Mouse (Mus musculus) midbrain, embryonic 11.5 days (tissue): ENCODE measurements around the gene Timm13. TPM values are rescaled to one million over a fixed set of nuclear protein-coding genes. Genes with fewer than 3 reads are reported as not detected.

Experiments
- polyA plus RNA-seq: library from polyadenylated mRNA; unstranded; fragments of >200 nt; fragmentation: Nextera tagmentation; extraction: Ambion mirVana; gene quantifications from 2 replicates; pipeline ENCODE4 v1.2.1, GENCODE M21; 2014

Gene Timm13
- polyA plus RNA-seq, 1 experiment from 2014 or later: 347 TPM

Other genes starting within 250 kb of the Timm13 start
- gene Btbd2, start 243.9 kb downstream of the Timm13 start, polyA plus RNA-seq: 43.8 and 51.7 TPM in 2 replicates
- 42.0 and 49.4 TPM in 2 replicates for gene Mknk2, start 222.9 kb downstream of the Timm13 start, polyA plus RNA-seq
- gene Mob3a, start 199.0 kb downstream of the Timm13 start, polyA plus RNA-seq: 50.2 and 52.7 TPM in 2 replicates
- 6.7 and 6.9 TPM in 2 replicates for gene Izumo4, start 198.8 kb downstream of the Timm13 start, polyA plus RNA-seq
- gene Ap3d1, start 158.7 kb downstream of the Timm13 start, polyA plus RNA-seq: 63.2 and 68.4 TPM in 2 replicates
- gene Dot1l, start 145.8 kb downstream of the Timm13 start, polyA plus RNA-seq: 15.4 and 18.8 TPM in 2 replicates
- gene Sf3a2, start 102.8 kb downstream of the Timm13 start, polyA plus RNA-seq: 92.2 and 104 TPM in 2 replicates
- gene Plekhj1, start 102.3 kb downstream of the Timm13 start, polyA plus RNA-seq: 138 and 151 TPM in 2 replicates
- gene Amh, start 95.7 kb downstream of the Timm13 start, polyA plus RNA-seq: not detected in 2 replicates
- 0.38 and 0.80 TPM in 2 replicates for gene Jsrp1, start 87.5 kb downstream of the Timm13 start, polyA plus RNA-seq
- 1,723 and 1,824 TPM in 2 replicates for gene Oaz1, start 74.3 kb downstream of the Timm13 start, polyA plus RNA-seq
- gene Lingo3, start 56.9 kb downstream of the Timm13 start, polyA plus RNA-seq: 0.23 and 0.55 TPM in 2 replicates
- gene Lsm7, start 45.8 kb downstream of the Timm13 start, polyA plus RNA-seq: 248 and 290 TPM in 2 replicates
- gene Sppl2b, start 45.7 kb downstream of the Timm13 start, polyA plus RNA-seq: 19.7 and 24.0 TPM in 2 replicates
- gene Tmprss9, start 29.1 kb downstream of the Timm13 start, polyA plus RNA-seq: not detected in 2 replicates
- gene Lmnb2, start 17.3 kb upstream of the Timm13 start, polyA plus RNA-seq: 19.4 and 19.7 TPM in 2 replicates
- 10.1 and 11.3 TPM in 2 replicates for gene Gadd45b, start 29.1 kb upstream of the Timm13 start, polyA plus RNA-seq
- gene Gng7, start 114.0 kb upstream of the Timm13 start, polyA plus RNA-seq: 6.6 and 7.0 TPM in 2 replicates
- 3.1 and 3.3 TPM in 2 replicates for gene Diras1, start 124.7 kb upstream of the Timm13 start, polyA plus RNA-seq
- gene Slc39a3, start 136.5 kb upstream of the Timm13 start, polyA plus RNA-seq: 9.1 and 10.1 TPM in 2 replicates
- 200 and 232 TPM in 2 replicates for gene Sgta, start 159.2 kb upstream of the Timm13 start, polyA plus RNA-seq
- gene Thop1, start 169.1 kb upstream of the Timm13 start, polyA plus RNA-seq: 44.1 and 51.4 TPM in 2 replicates
- 0.08 and 0.34 TPM in 2 replicates for gene Creb3l3, start 197.9 kb upstream of the Timm13 start, polyA plus RNA-seq
- 189 and 210 TPM in 2 replicates for gene Map2k2, start 204.9 kb upstream of the Timm13 start, polyA plus RNA-seq
- gene Zbtb7a, start 234.3 kb upstream of the Timm13 start, polyA plus RNA-seq: 5.3 and 5.6 TPM in 2 replicates